Comparison of ENCODE assay signal across 1 mouse cellular context in the genomic region with DNA sequence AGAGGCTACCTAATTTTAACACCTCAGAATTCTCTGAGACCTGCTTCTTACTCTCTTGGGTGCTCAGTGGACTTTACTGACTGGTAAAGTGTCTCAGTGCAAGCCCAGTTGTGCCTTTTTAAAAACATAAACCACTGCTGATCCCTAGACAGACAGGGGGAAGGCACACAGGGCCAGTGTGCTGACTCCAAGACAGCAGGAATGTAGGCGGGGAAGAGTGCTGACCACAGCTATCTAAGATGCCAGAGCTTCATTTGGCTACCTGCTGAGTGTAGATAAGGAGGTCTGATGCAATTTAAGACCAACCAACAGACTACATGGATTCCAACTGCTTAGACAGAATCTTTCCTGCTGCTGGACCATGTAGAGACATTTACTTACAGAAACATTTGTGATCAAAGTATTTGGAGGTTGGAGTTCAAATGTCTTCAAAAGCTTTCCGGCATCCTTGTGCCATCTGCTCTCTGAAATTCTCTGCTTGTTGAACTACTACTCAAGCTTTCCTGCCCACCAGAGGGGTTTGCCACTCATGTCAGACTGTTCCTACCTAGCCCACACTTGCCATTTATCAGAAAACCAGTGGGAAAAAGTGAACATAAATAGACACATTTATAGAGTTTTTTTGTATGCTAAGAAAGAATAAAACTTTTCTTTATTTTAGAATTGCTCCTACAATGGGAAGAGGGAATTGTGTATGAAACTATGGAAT.
TF ChIP-seq lines count a peak whose summit lies in the region.

No protein-coding gene starts in this region.

TF ChIP-seq in MEL, 35 proteins besides CTCF, POLR2A, EP300 and RAD21 (continued from another document):
- TF ChIP-seq ZMIZ1 (IDR thresholded peaks at IDR 0.05; ENCODE audit: low read depth, low read length) (peak; percentile 64; the same call in 1 of the 2 replicates), MXI1 (IDR thresholded peaks at IDR 0.05; ENCODE audit: low read depth, low read length) (peak; percentile 47; the same call in 1 of the 2 replicates), MAZ (IDR thresholded peaks at IDR 0.05; ENCODE audit: low read depth, low read length) (0 out of 2 replicates have a peak, but pooled peaks have one; percentile 42), TCF12 (IDR thresholded peaks at IDR 0.05; ENCODE audit: low read depth, low read length) (peak; percentile 100), E2F4 (IDR thresholded peaks at IDR 0.05; ENCODE audit: borderline replicate concordance, low read depth, low read length) (no peak), HCFC1 (IDR thresholded peaks at IDR 0.05; ENCODE audit: low read depth, low read length) (peak; percentile 53; the same call in 1 of the 2 replicates), CHD1 (IDR thresholded peaks at IDR 0.05; ENCODE audit: low read depth, low read length) (no peak), MAX (IDR thresholded peaks at IDR 0.05; ENCODE audit: low read length) (peak; percentile 29; the same call in 1 of the 2 replicates), SMC3 (IDR thresholded peaks at IDR 0.05; ENCODE audit: low read depth, low read length) (no peak), RCOR1 (IDR thresholded peaks at IDR 0.05; ENCODE audit: low read depth, low read length) (peak; percentile 89; the same call in 1 of the 2 replicates), SIN3A (IDR thresholded peaks at IDR 0.05; ENCODE audit: low read length) (peak; percentile 89), NELFE (IDR thresholded peaks at IDR 0.05; ENCODE audit: low read depth, low read length) (0 out of 2 replicates have a peak, but pooled peaks have one; percentile 26)
